Mouse (Mus musculus) thymus, postnatal 4 days (tissue): ENCODE results near the gene Gm21188.
"Not testable (repeated sequence)": the region's sequence is repeated elsewhere in the genome, so short reads cannot be mapped to it uniquely, and the experiment has no call there.

Source experiments
- DNase-seq: peaks from one replicate; pipeline ENCODE4 v3.0.0; 2021

Gm21188 gene

DNA sequence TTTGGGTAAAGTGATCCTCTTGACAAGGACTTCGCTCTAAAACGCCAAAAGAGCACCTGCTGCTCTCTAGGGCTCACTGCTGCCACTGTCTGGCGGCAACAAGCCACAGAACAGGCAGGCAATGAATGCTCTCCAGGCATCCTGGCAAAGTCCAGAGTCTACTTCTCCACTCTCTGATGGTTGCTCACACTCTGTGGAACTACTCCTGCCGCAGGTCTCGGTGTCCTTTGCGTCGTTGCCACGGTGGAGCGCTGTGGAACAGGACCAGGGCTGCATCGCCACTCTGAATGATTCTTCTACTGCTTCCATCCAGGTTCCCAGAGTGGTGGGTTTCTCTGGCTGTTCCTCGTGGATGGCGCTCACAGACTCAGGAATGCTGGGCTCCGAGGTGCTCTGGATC lies 25.6 kb downstream of the Gm21188 start:
- not testable (repeated sequence) for DNase-seq

DNA sequence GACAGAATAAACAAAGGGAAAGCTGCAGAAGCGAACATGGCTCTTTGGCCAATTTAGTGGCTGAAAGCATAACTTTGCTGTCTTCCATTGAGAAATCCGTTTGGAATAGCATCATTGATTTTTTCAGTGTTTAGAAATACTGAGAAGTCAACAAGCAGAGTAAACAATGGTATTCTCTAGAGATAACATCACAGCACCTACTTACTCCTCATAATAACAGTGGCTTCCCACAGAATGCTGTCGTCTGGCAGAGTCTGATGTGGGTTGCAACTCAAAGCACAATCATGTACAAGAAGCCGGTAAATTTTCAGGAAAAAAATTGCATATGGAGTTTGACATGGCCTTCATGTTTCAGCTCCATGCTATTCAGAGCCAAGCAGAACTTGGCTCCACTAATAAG lies 26.4 kb downstream of the Gm21188 start:
- not testable (repeated sequence) for DNase-seq

DNA sequence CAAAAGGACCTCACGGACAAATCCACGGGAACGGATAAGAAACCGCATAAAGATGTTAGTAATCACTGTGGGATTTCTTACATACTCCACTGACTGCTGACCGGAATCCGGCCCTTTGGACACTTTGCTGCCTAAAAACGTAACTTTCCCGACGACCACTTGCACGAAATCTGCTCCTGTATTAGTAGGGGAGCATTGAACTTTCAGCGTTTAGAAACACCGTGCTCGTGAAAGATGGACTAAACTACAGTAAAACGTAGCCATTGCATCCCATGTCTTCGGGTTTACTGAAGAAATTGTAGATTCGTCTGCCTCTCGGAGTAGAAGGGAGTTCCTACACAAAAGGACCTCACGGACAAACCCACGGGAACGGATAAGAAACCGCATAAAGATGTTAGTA lies 27.0 kb downstream of the Gm21188 start:
- not testable (repeated sequence) for DNase-seq

DNA sequence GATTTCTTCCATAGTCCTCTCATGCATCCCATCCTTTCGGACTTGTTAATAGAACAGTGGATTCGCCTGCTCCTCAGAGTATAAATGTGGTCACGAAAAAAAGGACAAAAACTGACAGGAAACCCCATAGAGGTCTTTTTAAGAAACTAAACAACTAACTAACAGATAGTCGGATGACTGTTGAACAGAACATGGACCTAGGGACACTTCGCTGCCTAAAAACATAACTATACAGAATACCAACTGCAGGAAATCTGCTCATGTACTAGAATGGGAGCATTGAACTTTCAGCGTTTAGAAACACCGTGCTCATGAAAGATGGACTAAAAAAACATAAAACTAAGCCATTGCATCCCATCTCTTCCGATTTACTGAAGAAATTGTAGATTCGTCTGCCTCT lies 27.4 kb downstream of the Gm21188 start:
- not testable (repeated sequence) for DNase-seq

DNA sequence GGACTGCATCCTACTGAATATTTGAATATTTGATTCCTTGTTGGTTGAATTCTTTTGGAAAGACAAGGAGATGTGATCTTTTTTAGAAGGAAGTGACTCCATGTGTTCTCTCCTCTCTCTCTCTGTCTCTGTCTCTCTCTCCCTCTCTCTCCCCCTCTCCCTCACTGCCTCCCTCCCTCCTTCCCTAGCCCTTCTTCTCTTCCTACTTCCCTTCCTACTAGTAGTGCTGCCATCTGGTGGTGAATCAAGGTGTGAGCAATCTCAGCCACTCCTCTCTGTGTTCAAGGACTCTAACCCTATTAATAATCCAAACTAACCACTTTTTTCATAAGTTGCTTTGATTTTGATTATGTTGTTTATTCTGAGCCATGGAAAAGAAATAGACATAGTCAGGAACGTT lies 30.5 kb downstream of the Gm21188 start:
- DNase-seq: peak; percentile 12

DNA sequence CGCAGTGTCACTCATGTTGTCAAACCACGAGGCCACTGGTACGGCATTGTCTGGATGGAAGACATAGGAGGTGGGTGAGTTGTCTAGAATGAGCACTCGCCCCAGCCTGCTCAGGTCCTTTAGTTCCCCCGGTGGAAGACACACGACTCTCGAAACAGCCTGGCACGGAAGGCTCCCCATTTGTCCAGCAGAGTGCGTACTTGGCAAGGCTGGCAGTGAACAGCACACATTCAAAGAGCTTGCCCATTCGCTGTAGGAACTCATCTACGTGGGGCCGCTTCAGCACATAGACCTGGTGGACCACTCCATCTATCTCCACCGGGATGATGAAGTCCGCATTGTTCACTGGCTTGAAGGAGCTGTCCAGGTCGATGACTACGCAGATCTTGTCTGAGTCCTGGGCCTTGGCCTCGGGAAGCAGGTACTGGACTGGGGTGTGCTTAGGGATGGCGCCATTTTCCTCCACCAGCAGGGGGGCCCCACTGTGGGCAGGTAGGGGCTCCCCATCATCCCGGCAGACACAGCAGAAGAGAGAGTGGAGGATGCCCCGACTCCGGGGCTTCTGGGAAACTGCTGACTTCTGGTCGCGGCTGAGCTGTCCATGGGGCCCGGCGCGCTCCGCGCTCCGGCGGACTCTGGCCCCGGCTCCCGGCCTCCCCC lies 36.5 kb downstream of the Gm21188 start:
- not testable (repeated sequence) for DNase-seq

DNA sequence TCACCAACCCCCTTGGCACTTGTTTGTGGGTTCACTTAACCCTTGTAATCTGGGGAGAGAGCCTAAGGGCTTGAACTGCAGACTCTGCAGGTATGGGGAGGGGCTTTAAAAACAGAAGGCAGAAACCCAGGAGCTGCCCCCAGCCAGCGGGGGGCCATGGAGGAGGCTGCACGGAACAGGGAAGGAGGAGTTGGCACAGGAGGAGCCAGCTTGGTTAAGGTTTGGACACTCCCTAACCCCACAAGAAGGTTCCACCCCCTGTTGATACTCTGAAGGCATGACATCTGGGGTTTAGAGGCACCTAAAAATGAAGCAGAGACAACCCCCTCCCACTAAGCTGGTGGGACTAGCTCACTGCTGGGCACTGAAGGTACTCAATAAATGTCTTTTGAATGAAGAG lies 38.0 kb downstream of the Gm21188 start:
- DNase-seq: not testable (repeated sequence)

DNA sequence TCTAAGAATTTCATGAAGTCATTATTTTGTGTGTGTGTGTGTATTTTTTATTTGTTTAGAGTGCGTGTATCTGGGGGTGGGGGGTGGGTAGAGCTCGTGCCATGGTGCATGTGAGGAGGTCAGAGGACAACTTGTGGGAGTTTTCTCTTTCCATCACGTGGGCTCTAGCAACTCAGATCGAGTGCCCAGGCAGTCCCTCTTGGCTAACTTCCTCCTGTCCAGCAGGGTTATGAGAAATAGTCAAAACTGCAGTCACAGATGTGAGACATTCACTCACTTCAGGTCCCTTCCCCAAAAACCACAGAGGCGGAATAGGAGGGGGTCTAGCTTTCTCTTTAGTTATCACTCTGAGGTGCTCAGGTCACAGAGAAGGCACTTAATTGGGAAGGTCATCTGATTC lies 38.5 kb downstream of the Gm21188 start:
- DNase-seq: not testable (repeated sequence)

DNA sequence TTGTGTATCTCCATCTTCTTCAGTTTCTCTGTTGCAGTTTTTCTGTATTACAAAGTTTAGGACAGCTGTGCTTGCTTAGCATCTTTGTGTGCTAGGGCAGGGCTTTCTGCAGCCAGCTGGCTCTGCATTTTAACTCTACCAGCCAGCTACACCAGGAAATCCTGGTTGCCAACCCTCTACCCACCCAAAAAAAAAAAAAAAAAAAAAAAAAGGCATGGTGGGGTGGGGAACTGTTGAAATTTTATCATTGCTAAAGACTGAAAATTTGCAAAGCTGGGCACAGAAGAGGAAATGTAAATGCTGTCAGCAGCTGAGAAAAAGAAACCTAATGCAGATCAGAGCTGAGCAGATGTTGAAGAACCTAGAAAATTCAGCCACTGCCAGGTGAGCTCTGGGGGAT lies 41.9 kb downstream of the Gm21188 start:
- DNase-seq: not testable (repeated sequence)

DNA sequence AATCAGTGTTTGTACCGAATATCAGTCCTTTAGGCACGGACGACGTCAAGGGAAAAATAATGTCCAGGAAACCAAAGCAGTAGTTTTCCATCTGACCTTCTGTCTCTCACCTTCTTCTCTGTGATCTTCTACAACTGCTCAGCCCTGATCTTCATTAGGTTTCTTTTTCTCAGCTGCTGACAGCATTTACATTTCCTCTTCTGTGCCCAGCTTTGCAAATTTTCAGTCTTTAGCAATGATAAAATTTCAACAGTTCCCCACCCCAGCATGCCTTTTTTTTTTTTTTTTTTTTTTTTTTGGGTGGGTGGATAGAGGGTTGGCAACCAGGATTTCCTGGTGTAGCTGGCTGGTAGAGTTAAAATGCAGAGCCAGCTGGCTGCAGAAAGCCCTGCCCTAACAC lies 52.8 kb downstream of the Gm21188 start:
- DNase-seq: not testable (repeated sequence)

DNA sequence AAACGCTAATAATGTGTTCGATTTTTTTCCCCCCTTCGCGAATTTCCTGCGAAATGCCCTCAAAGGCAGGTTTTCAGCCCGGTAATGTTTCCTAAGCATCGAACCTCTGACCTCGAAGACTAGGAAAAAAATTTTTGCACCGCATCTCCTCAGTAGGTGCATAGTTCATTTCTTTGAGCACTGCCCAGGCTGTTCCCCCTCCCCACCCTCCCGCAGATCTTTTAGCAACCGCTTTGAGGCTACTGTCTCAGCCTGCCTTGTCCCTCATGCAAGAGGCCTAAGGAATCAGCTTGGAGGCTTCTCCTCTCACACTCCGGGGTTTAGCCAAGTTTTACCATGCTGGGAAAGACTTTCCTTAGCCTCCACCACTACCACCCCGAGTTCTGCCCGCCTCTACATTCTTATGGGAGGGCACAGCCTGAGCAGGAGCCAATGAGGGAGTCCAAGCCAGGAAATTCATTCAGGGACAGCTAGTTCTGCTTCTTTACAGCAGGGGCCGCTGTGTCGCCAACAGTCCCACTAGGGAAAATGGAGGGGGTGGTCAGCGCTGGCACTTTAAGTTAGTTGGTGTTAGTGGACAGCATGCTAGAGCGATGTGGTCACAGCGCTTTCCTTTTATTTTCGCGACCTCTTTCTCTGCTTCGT lies 53.4 kb downstream of the Gm21188 start:
- DNase-seq: not testable (repeated sequence)

DNA sequence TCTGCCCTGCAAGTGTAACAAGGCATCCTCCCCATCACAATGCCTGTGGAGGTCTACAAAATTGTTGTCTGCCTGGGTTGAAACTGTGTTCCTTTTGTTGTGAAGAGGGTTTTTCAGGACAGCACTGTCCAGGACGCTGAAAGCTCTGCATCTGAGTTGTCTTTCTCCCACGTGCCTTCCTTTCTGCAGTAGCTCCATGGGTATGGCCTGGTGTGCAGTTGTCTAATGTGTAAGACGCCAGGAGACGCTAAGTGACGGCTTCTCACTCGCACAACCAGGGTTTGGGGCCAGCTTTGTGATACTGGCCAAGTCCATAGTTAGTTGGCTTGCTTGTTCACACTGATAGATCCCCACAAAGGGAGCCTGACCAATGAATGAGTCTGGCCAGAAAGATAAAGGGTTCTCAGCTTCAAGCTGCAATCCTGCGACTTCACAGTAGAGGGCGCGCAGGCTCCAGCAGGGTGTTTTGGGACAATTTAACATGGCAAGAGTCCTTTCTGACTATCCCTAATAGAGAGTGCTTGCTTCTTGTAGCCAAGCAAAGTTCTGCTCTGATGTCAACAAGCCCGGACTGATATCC lies 60.0 kb downstream of the Gm21188 start:
- not testable (repeated sequence) for DNase-seq

DNA sequence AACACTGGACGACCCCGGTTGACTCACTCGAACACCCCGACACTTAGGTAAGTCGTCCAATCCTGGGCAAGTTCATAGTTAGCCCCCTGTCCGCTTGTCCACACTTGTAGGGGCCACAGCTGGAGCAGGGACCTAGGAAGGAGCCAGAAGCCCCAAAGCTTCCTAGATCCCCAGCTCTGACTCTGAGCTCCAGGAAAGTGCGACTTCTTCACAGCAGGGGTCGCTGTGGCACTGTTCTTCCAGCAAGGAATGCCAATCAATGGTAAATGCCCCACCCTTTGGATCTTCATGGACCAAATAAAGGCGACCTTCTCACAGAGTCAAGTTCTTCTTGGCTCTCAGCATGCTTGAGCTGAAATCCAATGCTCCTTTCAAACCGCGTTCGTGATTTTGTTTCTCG lies 60.7 kb downstream of the Gm21188 start:
- not testable (repeated sequence) for DNase-seq
